Mouse (Mus musculus) ES-E14 (cell line): ENCODE measurements around the gene Slc39a11.

ENCODE experiments used
- HCFC1 ChIP-seq: IDR thresholded peaks from 2 replicates; pipeline ENCODE4 v1.6.1; 2012; ENCODE audit warnings: low read length, inconsistent platforms, borderline replicate concordance; ENCODE audit not compliant: insufficient read depth
- MAFK ChIP-seq: IDR thresholded peaks from 2 replicates; pipeline ENCODE4 v1.6.1; 2014; ENCODE audit warnings: mild to moderate bottlenecking, low read depth, low read length, inconsistent platforms; ENCODE audit not compliant: insufficient read depth
- ZNF384 ChIP-seq: IDR thresholded peaks from 2 replicates; pipeline ENCODE4 v1.6.1; 2012; ENCODE audit warnings: low read depth, low read length, inconsistent platforms

GRCm38 (mm10) chr11:113376066-113376465, 273.8 kb downstream of the Slc39a11 start:
- TF ChIP-seq ZNF384 = no peak
- TF ChIP-seq HCFC1 = no peak
- no peak for TF ChIP-seq MAFK
